Mouse (Mus musculus) thymus, postnatal 14 days (tissue): ENCODE results near the gene Car5a.
A peak's percentile ranks its signal among the peaks of the same experiment; 100 is the strongest.

Source experiments
- DNase-seq: peaks from one replicate; pipeline ENCODE4 v3.0.0; 2021

The Car5a gene

GRCm38 (mm10) chr8:121877212-121877611 lies 67.5 kb downstream of the Car5a start:
- no peak for DNase-seq

- no peak for DNase-seq
Observed at GRCm38 (mm10) chr8:121875517-121875916, 69.2 kb downstream of the Car5a start.

- DNase-seq, result no peak
Observed at GRCm38 (mm10) chr8:121875045-121875444, 69.7 kb downstream of the Car5a start.

- DNase-seq, result peak; percentile 41
Observed at GRCm38 (mm10) chr8:121874031-121874430, 70.7 kb downstream of the Car5a start.

- DNase-seq, result peak; percentile 31
Observed at GRCm38 (mm10) chr8:121871833-121872440, 72.8 kb downstream of the Car5a start.

GRCm38 (mm10) chr8:121870190-121870589 lies 74.5 kb downstream of the Car5a start:
- no peak for DNase-seq

- no peak for DNase-seq
Observed at GRCm38 (mm10) chr8:121868896-121869295, 75.8 kb downstream of the Car5a start.

GRCm38 (mm10) chr8:121868196-121868595 lies 76.5 kb downstream of the Car5a start:
- no peak for DNase-seq
